Mouse (Mus musculus): ENCODE data around the gene Gm4181.
"Not testable (repeated sequence)": the region's sequence is repeated elsewhere in the genome, so short reads cannot be mapped to it uniquely, and the experiment has no call there.

The Gm4181 gene

GRCm38 (mm10) chr14:51635566-51635965 lies at the start of gene Gm4181:
Gm4181 (minus strand) TSS chr14:51635666.
- DNase-seq (ENCODE audit: low spot score), result not testable (repeated sequence)

GRCm38 (mm10) chr14:51677269-51677668 lies 41.8 kb upstream of the Gm4181 start:
- DNase-seq (ENCODE audit: low spot score), result no peak

DNA sequence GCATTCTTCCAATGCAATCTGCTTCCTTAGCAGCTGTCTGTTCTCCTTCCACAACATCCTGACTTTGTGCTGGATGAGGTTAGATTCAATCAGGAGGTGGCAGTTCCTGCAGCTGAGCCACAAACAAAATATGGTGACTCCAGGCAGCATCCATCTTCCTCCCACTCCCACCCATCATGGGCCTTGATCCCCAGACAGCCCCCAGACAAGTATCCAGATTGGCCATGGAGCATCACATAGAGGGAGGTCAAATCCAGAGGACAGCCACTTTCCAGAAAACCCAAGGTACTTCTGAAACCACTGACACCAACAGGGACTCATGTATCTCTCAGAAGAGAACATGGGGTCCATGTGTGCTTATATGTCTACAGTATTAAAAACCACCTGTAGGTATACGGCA lies 3.0 kb downstream of the Gm4181 start:
- DNase-seq (ENCODE audit: low spot score), result peak; percentile 15

GRCm38 (mm10) chr14:51611210-51611609 lies 24.3 kb downstream of the Gm4181 start, which contains the start of gene Gm17078:
Gm17078 (minus strand) TSS chr14:51611310.
- no peak for DNase-seq (ENCODE audit: low spot score)

GRCm38 (mm10) chr14:51592039-51592438 lies 43.4 kb downstream of the Gm4181 start, which contains the start of gene Gm17174:
Gm17174 (minus strand) TSS chr14:51592139.
- DNase-seq (ENCODE audit: low spot score), result not testable (repeated sequence)

All from layer of hippocampus, adult 11-12 months (tissue).